Mouse (Mus musculus) hematopoietic stem cell, adult 5-6 weeks (primary cell): Measurements from ENCODE around the gene Olfr789. TPM values are rescaled to one million over a fixed set of nuclear protein-coding genes. Genes with fewer than 3 reads are reported as not detected.

Source experiments
- ATAC-seq, 2 experiments: fragments of 125-278 bp in 1 of 2; replicated peaks in 1 of 2; 2 replicates each; pipeline ENCODE4 v1.8.0; 2016 to 2017; ENCODE audit warnings: inconsistent platforms in 2 of 2, mild to moderate bottlenecking in 2 of 2, moderate number of reproducible peaks in 2 of 2, low read depth in 1 of 2, moderate TSS enrichment in 1 of 2; ENCODE audit not compliant: low FRiP score in 2 of 2, poor library complexity in 2 of 2, severe bottlenecking in 2 of 2, insufficient read depth in 1 of 2, low TSS enrichment in 1 of 2
- total RNA-seq: library from RNA; stranded (forward); fragments of 172-1452, 232-1000 nt; gene quantifications from 2 replicates; pipeline ENCODE4 v1.2.3, GENCODE M21; 2017

The Olfr789 gene
- not detected in 2 replicates for total RNA-seq

- no peak for ATAC-seq
Observed at GRCm38 (mm10) chr10:129484452-129484851, at the start of gene Olfr789. TSS of gene Olfr789 (plus strand) at chr10:129484752.

DNA sequence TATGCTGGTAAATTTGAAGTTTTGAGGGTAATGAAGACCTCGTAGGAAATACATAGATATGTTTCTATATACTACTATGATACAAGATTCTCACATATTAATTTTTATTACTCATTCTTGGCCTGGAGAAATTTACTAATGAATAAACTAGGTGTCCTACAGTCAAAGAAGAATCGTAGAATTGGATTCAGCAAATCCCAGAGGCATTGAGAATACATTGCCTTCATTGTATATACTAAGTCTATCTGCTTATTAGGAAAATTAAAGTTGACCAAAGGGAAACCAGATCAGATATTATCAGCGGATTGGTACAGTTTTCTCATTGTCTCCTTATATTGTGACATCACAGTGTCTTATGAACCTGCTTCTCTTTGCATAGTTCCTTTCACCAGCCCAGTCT is 23.0 kb upstream of the Olfr789 start, which contains the start of gene Olfr787:
Gene Olfr787, plus strand, starts transcription at position 301 of the 400 bp plus-strand sequence.
- no peak for ATAC-seq

DNA sequence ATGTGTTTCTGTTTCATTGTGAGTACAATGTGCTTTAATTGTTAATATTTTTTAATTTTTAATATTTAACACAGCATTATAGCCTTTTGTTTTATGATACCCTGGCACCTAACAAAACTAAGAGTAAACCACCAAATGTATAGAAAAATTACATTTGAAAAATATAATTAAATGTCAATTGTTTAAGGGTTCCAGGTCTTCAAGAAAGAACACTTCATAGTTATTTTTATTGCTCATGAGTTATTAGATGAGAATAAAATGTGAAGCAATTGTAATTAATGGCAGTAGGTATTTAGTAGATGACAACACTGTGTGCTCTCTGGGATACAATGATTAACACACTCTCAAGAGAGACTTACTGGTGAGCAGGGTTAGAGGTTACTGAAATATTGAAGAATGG is 13.9 kb upstream of the Olfr789 start, which contains the start of gene Olfr788:
Gene Olfr788, plus strand, starts transcription at position 301 of the 400 bp plus-strand sequence.
- no peak for ATAC-seq

DNA sequence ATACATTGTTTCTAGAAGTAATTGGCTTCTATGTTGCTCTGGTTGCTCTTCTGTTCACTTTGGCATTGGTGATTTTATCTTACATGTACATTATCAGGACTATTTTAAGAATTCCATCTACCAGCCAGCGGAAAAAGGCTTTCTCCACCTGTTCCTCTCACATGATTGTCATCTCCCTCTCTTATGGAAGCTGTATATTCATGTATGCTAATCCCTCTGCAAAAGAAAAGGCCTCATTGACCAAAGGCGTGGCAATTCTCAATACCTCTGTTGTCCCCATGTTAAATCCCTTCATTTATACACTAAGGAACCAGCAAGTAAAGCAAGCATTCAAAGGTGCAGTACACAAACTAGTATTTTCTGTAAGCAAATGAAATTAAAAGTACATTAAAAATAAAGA is 11.3 kb upstream of the Olfr789 start:
- ATAC-seq, result no peak

- ATAC-seq, result no peak
Observed at GRCm38 (mm10) chr10:129473723-129474122, 10.8 kb upstream of the Olfr789 start.

- no peak for ATAC-seq
Observed at GRCm38 (mm10) chr10:129490101-129490500, 5.5 kb downstream of the Olfr789 start.

GRCm38 (mm10) chr10:129498192-129498591 is 13.6 kb downstream of the Olfr789 start, which contains the start of gene Olfr790:
TSS of gene Olfr790 (plus strand) at chr10:129498492.
- no peak for ATAC-seq

- ATAC-seq, result no peak
Observed at GRCm38 (mm10) chr10:129521492-129521891, 36.9 kb downstream of the Olfr789 start, which contains the start of gene Olfr791. TSS of gene Olfr791 (plus strand) at chr10:129521792.

DNA sequence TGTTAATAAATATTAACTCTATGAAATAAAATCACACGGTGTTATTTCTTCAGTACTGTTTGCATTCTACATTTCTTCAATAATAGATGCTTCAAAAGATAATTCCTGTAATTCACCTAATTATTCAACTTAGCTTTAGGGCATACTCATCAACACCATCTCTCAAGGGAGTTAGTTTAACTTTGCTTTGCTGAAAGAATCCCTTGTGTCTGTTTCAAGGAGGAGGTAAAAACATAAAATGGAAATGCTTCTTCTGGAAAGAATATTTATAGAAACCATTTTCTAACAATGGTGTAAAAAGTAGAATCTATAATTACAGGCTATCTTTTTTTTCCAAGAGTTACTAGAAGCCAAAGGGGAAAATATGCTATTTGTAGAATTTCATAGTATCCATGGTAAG is 54.3 kb downstream of the Olfr789 start, which contains the start of gene Olfr792:
Gene Olfr792, plus strand, starts transcription at position 301 of the 400 bp plus-strand sequence.
- no peak for ATAC-seq

Other genes with a start within 250 kb of the Olfr789 start
- gene Olfr774, start 248.5 kb upstream of the Olfr789 start, total RNA-seq, result not detected in 2 replicates
- gene Olfr775, start 236.3 kb upstream of the Olfr789 start, total RNA-seq, result not detected in 2 replicates
- gene Olfr776, start 225.6 kb upstream of the Olfr789 start, total RNA-seq, result not detected in 2 replicates
- not detected in 2 replicates for gene Olfr777, start 213.3 kb upstream of the Olfr789 start, total RNA-seq
- not detected in 2 replicates for gene Olfr780, start 166.6 kb upstream of the Olfr789 start, total RNA-seq
- not detected in 2 replicates for gene Olfr781, start 155.9 kb upstream of the Olfr789 start, total RNA-seq
- not detected in 2 replicates for gene Olfr782, start 135.9 kb upstream of the Olfr789 start, total RNA-seq
- not detected in 2 replicates for gene Olfr784, start 100.7 kb upstream of the Olfr789 start, total RNA-seq
- gene Olfr785, start 79.3 kb upstream of the Olfr789 start, total RNA-seq, result not detected in 2 replicates
- gene Olfr786, start 57.4 kb upstream of the Olfr789 start, total RNA-seq, result not detected in 2 replicates
- not detected in 2 replicates for gene Olfr787, start 22.9 kb upstream of the Olfr789 start, total RNA-seq
- not detected in 2 replicates for gene Olfr788, start 13.8 kb upstream of the Olfr789 start, total RNA-seq
- gene Olfr790, start 13.7 kb downstream of the Olfr789 start, total RNA-seq, result not detected in 2 replicates
- not detected in 2 replicates for gene Olfr791, start 37.0 kb downstream of the Olfr789 start, total RNA-seq
- gene Olfr792, start 54.4 kb downstream of the Olfr789 start, total RNA-seq, result not detected in 2 replicates
- gene Olfr794, start 82.9 kb downstream of the Olfr789 start, total RNA-seq, result not detected in 2 replicates
- not detected in 2 replicates for gene Olfr796, start 127.8 kb downstream of the Olfr789 start, total RNA-seq
- gene Olfr798, start 143.2 kb downstream of the Olfr789 start, total RNA-seq, result not detected in 2 replicates
- gene Olfr799, start 152.7 kb downstream of the Olfr789 start, total RNA-seq, result not detected in 2 replicates
- gene Olfr800, start 172.9 kb downstream of the Olfr789 start, total RNA-seq, result 0.25 TPM in 1 of 2 replicates, not detected in the other
- not detected in 2 replicates for gene Olfr801, start 189.1 kb downstream of the Olfr789 start, total RNA-seq
- not detected in 2 replicates for gene Olfr802, start 203.4 kb downstream of the Olfr789 start, total RNA-seq
- gene Olfr803, start 209.5 kb downstream of the Olfr789 start, total RNA-seq, result not detected in 2 replicates
- not detected in 2 replicates for gene Olfr804, start 218.5 kb downstream of the Olfr789 start, total RNA-seq
- not detected in 2 replicates for gene Olfr805, start 244.6 kb downstream of the Olfr789 start, total RNA-seq